Mouse (Mus musculus) ovary, adult 2 months (tissue): ENCODE data around the gene Tsc22d3. TPM values are rescaled to one million over a fixed set of nuclear protein-coding genes. Genes with fewer than 3 reads are reported as not detected.

Experiments
- polyA plus RNA-seq: library from polyadenylated mRNA; depleted of rRNA; stranded (reverse); fragments of >200 nt; gene quantifications from 2 replicates; pipeline ENCODE4 v1.2.3, GENCODE M21; 2012; rRNA removed

Gene Tsc22d3
- 41.7 and 56.9 TPM in 2 replicates for polyA plus RNA-seq

GRCm38 (mm10) chrX:140600410-140601109 is at the start of gene Tsc22d3:
Tsc22d3 (minus strand) TSS chrX:140600659.

Other genes starting within 250 kb of the Tsc22d3 start
- 8.6 and 10.7 TPM in 2 replicates for gene Prps1, start 144.0 kb downstream of the Tsc22d3 start, polyA plus RNA-seq
- gene Mid2, start 63.9 kb upstream of the Tsc22d3 start, polyA plus RNA-seq: 9.9 and 11.6 TPM in 2 replicates
- not detected in 2 replicates for gene Tex13b, start 212.8 kb upstream of the Tsc22d3 start, polyA plus RNA-seq